Mouse (Mus musculus) left cerebral cortex, adult 2 months (tissue): ENCODE data around the gene Eya2. TPM values are rescaled to one million over a fixed set of nuclear protein-coding genes. Genes with fewer than 3 reads are reported as not detected.
A peak's percentile ranks its signal among the peaks of the same experiment; 100 is the strongest.

Experiments used
- DNase-seq, 2 experiments: peaks; one replicate each; pipeline ENCODE4 v3.0.0; 2021 to 2022; ENCODE audit warnings: low spot score in 2 of 2, mixed read lengths in 1 of 2; ENCODE audit errors: extremely low spot score in 1 of 2
- H3K27ac ChIP-seq: fragments of 200-600 bp; 2 replicates; pipeline ENCODE4 v1.8.1; 2022
- H3K4me3 ChIP-seq: fragments of 200-600 bp; 2 replicates; pipeline ENCODE4 v1.8.1; 2022
- CTCF ChIP-seq: fragments of 200-600 bp; IDR thresholded peaks from 2 replicates; pipeline ENCODE4 v1.8.1; 2022; ENCODE audit warnings: antibody characterized with exemption, mild to moderate bottlenecking, moderate library complexity
- intact Hi-C: fragments of 180-260 bp; cut with DNase I; formaldehyde crosslinking; loops from one replicate; pipeline ENCODE4 v1.15.1; 2025
- total RNA-seq, 2 experiments: library from RNA; stranded (reverse); gene quantifications; 2 replicates each; pipeline ENCODE4 v1.2.3; 2021

Gene Eya2
- total RNA-seq, 2 experiments from 2014 or later, result 2.7 to 3.4 TPM

- intact Hi-C loops, result no loop called here
- DNase-seq, result no peak
- TF ChIP-seq CTCF, result no peak; the same call in 1 of the 2 replicates
- no peak overlapping the region for H3K27ac ChIP-seq
- H3K4me3 ChIP-seq, result no peak overlapping the region
Measured at GRCm38 (mm10) chr2:165692944-165693660, 98.3 kb downstream of the Eya2 start.

GRCm38 (mm10) chr2:165694767-165695166 lies 99.9 kb downstream of the Eya2 start:
- intact Hi-C loops, result no loop called here
- no peak for TF ChIP-seq CTCF
- DNase-seq, result no peak
- H3K27ac ChIP-seq, result no peak overlapping the region
- no peak overlapping the region for H3K4me3 ChIP-seq

- Histone ChIP-seq H3K4me3 (no peak overlapping the region), H3K27ac (no peak overlapping the region)
- intact Hi-C loops, result no loop called here
- no peak for DNase-seq
- no peak for TF ChIP-seq CTCF
Measured at GRCm38 (mm10) chr2:165700252-165700908, 105.5 kb downstream of the Eya2 start.

- Histone ChIP-seq H3K27ac (no peak overlapping the region), H3K4me3 (no peak overlapping the region)
- DNase-seq, result no peak
- intact Hi-C loops, result no loop called here
- TF ChIP-seq CTCF, result no peak
Measured at GRCm38 (mm10) chr2:165703033-165703805, 108.4 kb downstream of the Eya2 start.

GRCm38 (mm10) chr2:165708266-165708665 lies 113.4 kb downstream of the Eya2 start:
- Histone ChIP-seq H3K4me3 (no peak overlapping the region), H3K27ac (no peak overlapping the region)
- intact Hi-C loops, result no loop called here
- TF ChIP-seq CTCF, result no peak
- DNase-seq, result no peak

- intact Hi-C loops, result no loop called here
Measured at GRCm38 (mm10) chr2:165716688-165717087, 121.9 kb downstream of the Eya2 start.

GRCm38 (mm10) chr2:165717182-165718176 lies 122.6 kb downstream of the Eya2 start:
- Histone ChIP-seq H3K27ac (no peak overlapping the region), H3K4me3 (no peak overlapping the region)
- DNase-seq, result no peak
- intact Hi-C loops, result no loop called here
- TF ChIP-seq CTCF, result no peak

More at GRCm38 (mm10) chr2:165716688-165717087, 121.9 kb downstream of the Eya2 start:
- H3K4me3 ChIP-seq, result no peak overlapping the region
- peak; percentile 39 for TF ChIP-seq CTCF
- DNase-seq, result no peak
- H3K27ac ChIP-seq, result no peak overlapping the region

- intact Hi-C loops, result no loop called here
- DNase-seq, result no peak
- TF ChIP-seq CTCF, result no peak
- Histone ChIP-seq H3K4me3 (no peak overlapping the region), H3K27ac (no peak overlapping the region)
Measured at GRCm38 (mm10) chr2:165719382-165719781, 124.5 kb downstream of the Eya2 start.

- intact Hi-C loops, result no loop called here
- H3K4me3 ChIP-seq, result no peak overlapping the region
- H3K27ac ChIP-seq, result no peak overlapping the region
- TF ChIP-seq CTCF, result no peak
- no peak for DNase-seq
Measured at GRCm38 (mm10) chr2:165721941-165722340, 127.1 kb downstream of the Eya2 start.

- no peak overlapping the region for H3K4me3 ChIP-seq
- intact Hi-C loops, result no loop called here
- H3K27ac ChIP-seq, result no peak overlapping the region
- DNase-seq, result peak in 1 of 2 experiments; percentile 20
- TF ChIP-seq CTCF, result no peak
Measured at GRCm38 (mm10) chr2:165732552-165733238, 137.9 kb downstream of the Eya2 start.
